Mouse (Mus musculus) NIH3T3 (cell line): ENCODE measurements at regions not wholly inside any gene's neighbourhood (a gene's known extent, or its start where the extent isn't known, plus 50 kb on each side); places are given as distances from the start of the nearest gene placed in this dataset.
"Not testable (repeated sequence)": the region's sequence is repeated elsewhere in the genome, so short reads cannot be mapped to it uniquely, and the experiment has no call there.

Experiments
- DNase-seq: peaks from one replicate; pipeline ENCODE4 v3.0.0-alpha.2; 2012; ENCODE audit warnings: low read depth

DNA sequence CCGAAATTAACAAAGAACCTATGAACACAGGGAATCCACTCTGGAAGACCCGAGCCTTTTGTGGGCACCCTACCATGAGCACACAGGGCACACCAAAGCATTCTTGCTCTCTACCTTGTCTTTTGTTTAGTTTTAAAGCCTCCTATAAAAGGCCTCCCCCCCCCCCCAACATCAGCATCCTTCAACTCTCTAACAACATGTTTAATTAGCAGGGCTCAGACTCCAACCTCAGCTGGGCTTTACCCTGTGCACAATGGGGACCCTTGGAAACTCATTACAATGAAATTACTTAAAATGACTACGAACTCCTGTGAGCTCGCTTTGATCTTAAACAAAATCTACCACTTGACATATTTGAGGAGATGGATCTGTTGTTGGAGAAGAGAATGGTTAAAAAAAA, 270.1 kb upstream of the Jarid2 start:
- no peak for DNase-seq

DNA sequence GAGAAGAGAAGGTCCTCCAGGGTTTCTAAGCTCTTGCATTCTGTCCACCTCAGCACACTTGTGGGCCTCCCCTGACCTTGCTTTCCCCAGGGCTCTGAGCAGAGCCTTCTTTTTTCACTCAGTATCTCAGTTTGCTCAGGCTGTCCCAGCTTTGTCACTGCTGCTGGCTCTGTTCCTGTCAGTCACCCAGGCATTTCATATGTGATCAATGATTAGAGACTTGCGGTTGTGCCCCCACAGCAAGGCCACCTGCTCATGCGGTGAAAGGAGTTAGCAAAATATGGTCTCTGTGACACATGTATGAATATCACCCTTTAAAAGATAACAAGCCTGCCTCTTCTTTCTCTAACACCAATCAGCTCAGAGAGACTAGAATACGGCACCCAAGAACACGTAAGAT, 265.6 kb upstream of the Jarid2 start:
- no peak for DNase-seq

DNA sequence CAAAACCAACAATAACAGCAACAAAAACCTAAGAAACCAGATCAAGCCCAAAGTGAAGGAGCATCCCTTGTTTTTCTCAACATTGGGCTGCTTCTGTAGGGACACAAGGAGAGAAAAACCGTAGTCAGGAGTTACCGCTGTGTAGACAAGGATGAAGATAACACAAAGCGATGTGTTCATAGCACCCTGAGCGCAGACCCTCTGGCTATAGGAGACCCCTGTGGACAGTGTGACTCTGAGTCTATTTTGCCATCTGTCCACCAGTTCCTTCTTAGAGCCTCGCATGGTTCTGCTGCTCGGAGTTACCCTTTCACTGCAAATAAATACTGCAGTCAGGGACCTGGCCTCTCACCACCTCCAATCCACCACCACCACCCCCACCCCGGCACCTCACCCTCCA, 263.7 kb upstream of the Jarid2 start:
- no peak for DNase-seq

DNA sequence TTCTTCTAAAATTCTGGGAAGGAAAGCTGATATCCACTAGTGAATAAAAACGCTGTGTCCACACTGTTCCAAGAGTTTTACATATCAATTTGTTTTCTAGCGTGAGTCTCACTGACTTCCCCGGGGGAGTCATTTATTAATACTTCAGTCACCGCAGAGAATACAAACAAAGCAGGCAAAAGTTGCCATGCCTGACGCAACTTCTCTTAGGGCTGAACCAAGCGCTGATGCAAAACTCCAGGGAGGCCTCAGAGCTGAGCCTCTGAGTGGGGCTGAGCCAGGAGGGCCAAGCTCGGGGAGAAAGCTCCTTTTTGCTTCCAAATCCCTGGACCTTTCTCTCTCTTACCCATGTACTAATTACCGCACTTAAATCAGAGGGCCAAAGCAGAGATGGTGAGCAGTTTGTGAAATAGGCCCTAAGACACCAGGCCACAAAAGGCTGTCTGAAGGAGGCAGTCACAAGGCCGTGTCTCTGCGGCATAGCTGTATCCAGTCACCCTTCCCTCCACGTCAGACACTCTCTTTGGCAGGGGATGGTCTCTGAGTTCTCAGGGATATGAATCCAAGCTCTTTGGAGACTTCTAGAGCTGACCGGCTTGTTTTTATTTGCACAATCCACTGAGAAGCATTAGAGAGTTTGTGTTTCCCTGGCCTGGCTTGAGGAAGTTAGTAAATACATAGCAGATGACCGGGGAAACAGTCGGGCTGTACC, 260.2 kb upstream of the Jarid2 start:
- peak; percentile 39 for DNase-seq

DNA sequence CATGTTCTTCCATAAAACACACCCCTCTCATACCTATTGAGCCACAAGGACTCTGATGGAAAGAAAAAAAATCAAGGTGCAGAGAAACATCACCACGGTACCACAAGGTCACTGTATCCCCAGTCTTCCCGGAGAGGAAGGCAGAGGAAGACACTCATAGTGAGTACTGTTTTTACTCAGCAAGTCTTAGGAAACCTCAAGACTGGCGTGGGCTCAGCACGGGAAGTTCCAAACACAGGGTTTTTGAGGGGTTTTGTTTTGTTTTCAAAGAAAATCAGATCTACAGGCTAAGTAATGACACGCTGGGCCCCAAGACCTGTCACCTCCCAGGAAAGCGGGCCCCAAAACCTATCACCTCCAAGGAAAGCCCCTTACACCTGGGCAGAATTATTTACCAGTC, 259.6 kb upstream of the Jarid2 start:
- no peak for DNase-seq

DNA sequence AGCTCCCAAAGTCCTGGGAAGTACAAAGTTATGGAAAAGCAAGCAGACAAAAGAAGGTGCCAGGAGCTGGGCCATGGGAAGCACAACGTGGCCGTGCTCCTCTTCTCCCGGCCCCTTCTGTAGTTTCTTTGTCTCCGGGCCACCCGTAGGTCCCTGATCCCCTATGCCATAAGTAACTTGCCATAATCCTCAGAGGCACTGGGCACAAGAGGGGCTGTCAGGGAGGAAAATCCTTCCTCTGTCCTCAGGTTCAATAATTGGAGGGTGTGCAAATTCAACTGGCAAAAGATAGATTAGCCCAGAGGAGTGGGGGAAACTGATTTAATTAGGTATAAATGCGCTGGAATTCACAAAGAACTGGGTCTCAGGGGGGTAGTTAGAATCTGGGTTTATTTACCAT, 256.1 kb upstream of the Jarid2 start:
- DNase-seq: no peak

DNA sequence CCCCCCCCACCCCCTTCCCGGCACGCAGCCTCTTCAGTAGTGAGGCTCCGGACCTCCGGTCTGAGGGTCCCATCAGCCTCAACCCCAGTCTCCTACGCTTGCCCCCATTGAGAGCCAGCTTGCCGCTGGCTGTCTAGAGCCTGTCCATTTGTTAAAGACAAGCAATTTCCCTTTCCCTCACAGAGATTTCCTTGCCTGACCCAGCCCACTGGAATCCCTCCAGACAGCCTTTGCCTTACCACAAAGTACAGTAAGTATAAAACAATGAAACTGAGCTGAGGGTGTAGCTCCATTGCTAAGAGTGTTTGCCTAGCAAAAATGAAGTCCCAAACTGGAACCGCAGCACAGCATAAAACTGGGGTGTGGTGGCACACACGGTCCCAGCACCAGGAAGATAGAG, 252.4 kb upstream of the Jarid2 start:
- DNase-seq: peak; percentile 8

DNA sequence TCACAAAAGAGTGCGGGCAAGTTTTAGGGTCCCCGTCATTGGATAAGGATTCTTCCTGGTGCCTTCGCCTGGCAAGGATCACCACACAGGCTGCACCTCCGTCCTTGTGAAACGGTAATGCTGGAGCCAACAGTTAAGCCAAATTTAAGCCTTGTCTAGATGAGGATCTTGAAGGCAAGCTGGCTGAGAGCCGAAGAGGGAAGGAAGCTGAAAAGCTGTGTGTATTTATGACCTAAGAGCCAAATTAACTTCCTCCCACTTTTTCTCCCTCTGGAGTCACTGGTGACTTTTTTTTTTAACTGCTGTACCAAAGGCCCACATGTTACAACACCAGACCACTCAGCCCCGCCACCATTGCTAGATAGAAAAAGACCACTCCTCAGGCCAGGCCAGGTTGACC, 249.1 kb upstream of the Jarid2 start:
- no peak for DNase-seq

DNA sequence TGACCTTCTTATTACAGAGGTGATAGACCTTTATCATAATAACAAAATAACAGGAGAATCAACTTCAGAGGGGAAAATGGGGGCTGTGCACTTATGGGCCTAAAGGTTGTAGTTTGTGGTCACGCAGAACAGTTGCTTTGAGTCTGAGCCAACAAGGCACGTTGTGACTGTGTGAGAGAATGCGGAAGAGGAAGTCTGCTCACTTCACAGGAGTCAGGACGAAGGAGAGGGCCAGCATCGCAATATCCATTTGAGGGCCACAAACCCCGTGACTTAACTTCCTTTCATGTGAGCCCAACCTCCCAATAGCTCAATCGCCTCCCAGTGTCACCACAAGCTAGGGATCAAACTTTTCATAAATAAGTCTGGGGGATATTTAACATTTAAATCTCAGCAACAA, 246.6 kb upstream of the Jarid2 start:
- DNase-seq: no peak

DNA sequence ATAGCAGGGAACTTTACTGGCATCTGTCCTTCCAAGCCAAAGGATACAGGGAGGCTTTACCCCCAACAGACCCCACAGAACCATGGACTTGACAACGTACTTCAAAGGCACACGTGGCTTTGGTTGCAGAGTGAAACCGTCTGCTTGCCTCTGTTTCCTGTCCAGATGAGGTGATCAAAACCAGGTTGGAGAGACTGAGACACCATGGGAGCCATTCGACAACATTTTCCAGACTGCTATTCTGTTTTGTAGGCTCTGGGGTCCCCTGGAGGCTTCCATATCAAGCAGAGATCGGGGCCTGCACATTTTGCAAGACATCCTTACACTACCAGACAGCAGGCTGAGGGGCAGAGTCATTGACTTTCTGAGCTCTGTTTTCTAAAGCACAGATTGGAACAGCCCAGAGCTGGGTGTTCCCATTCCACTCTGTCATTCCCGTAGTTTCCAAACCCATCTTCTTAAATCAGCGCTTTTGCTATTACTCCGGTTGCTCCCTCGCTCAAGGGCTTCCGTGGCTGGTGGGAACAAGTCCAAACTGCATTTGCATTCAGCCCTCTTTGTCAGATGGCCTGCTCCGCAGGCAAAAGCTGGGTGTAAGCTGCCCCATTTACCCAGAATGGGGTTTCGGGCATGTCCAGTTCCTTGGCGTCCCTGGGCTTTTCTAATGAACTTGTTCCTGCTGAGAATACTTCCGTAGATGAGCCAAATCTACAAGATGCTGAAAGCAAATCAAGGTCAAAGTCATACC, 244.5 kb upstream of the Jarid2 start:
- DNase-seq: no peak

DNA sequence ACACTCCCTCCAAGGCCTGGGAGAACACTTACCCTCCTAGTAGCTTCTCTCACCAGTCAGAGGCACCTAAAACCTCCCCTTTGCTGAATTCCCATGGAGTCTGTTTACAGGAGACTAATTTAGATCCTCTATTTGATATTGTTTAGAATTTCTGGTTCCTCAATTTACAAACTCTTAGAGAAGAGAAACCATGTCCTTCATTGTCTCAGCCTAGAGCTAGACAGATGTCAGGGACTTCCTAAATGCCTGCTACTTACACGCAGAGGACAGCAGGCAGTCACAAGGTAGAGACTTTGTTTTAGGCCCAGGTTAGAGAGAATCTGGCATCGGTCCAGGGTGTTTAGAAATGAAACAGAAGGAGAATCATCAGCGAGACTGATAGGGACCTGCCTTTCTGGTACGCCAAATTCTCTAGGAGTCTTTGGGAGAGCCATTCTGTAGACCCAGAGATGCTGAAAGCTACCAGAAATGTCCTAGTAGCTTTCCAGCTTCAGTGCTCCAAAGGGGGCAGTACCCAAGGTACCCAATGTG, 238.3 kb upstream of the Jarid2 start:
- DNase-seq: no peak

DNA sequence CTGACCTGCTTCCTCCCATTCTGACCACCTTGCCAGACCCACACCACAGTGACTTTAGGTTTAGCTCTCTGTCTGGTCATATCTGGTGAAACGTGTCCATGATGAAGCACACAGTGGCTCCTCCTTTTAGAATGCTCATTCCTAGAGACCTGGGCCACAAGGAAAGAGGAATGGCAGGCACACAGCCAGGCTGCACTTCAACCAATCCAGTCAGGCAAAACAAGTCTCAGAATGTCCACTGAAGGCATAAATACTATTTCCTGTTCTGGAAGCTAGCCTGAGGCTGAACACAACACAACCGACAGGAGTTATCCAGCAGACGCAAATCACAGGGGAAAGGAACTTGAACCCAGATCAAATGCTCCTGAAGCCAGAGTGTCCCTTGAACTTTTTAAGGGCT, 235.4 kb upstream of the Jarid2 start:
- no peak for DNase-seq

DNA sequence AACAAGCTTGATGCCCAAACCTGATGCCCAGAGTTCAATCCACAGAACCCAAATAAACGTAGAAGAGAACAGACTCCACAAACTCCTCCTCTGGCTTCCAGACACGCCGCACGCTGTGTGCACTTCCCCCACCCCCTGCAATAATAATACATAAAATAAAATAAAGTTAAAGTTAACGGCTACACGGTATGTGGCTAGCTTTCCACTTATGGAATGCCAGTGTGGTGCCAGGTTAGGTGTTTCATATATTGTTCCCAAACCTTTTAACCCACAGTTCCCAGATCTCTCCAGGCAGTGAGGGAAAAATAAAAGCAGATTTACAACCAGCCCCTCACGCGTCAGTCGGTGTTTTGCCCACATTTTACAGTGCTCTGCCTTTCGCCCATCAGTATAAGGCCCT, 233.8 kb upstream of the Jarid2 start:
- DNase-seq: no peak

DNA sequence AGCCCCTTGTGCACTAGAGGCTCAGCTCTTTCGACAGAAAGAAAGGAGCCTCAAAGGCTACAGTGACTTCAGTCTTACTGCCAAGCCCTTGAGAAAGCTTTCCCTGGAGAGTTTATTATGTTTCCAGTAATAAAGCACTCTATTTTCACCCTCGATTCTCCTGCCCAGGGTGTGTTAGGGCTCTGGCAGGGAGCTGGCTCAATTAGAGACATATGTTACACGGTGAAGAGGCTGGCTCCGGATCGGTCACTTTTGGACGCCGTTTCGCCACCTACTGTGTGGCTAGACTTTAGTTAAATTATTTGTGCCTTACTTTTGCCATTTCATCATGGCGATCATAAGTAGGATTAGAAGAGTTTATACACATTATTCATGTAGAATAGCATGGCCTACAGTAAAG, 232.7 kb upstream of the Jarid2 start:
- no peak for DNase-seq

DNA sequence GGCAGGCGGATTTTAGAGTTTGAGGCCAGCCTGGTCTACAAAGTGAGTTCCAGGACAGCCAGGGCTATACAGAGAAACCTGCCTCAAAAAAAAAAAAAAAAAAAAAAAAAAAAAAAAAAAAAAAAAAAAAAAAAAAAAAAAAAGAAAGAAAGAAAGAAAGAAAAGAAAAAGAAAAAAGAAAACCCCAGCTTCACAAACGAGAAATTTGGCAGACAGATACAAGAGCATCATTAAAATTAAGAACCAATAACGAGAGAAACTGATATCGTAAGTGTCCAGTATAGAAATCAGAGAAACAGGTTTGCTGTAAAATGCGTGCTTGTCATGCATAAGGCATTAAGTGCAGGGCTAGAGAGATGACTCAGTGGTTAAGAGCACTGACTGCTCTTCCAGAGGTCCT, 228.4 kb upstream of the Jarid2 start:
- not testable (repeated sequence) for DNase-seq

DNA sequence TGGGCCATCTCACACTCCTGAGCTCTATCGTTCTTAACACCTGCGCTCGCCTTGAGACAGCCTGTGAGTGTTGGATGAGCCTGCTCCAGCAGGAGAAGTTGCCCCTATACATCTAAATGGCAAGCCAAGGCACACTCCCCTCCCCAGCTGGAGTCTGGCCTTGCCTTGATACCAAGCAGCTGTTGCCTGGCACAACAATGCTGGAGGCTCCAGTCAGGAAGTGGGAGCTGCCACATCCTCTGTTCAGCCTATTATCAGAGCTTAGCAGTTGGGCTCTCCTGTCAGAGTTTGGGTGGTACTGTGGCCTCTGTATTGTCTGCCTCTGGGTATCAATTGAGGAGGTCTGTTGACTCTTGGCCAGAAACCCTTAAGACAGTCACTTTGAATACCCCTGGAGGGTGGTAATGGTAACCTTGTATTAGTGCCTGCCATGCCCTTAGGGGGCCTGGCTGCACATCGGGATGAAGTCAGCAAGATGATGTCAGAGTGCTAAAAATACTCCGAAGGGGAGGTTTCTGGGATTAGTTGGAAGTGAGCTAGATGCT, 227.4 kb upstream of the Jarid2 start:
- DNase-seq: no peak

DNA sequence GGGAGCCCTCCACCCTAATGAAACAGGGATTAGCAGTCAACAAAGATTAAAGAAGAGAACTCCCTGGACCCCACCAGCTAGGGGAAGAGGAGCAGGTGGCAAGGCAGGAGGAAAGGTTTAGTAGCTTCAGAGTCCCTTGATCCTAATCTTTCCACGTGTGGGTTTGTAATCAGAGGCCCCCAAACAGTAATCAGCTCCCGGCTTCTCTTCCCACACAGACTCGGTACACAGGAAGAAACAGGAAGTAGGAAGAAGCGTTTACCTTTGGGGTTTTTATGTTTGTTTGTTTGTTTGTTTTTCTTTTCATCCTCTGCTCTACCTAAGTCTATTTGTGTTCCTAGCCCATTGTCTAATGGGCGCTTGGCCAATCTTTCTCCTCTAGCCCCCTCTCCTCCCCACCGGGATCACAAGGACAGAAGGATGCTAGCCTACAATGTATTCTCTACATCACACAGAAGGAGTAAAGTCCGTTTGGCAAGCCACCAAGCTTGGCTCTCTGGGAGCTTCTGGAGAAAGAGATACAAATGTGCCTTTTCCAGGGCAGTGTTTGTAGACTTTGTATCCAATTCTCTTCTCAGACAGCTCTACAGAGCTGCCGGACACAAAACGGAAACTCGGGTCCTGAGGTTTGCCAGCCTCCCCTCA, 226.5 kb upstream of the Jarid2 start:
- DNase-seq: no peak

DNA sequence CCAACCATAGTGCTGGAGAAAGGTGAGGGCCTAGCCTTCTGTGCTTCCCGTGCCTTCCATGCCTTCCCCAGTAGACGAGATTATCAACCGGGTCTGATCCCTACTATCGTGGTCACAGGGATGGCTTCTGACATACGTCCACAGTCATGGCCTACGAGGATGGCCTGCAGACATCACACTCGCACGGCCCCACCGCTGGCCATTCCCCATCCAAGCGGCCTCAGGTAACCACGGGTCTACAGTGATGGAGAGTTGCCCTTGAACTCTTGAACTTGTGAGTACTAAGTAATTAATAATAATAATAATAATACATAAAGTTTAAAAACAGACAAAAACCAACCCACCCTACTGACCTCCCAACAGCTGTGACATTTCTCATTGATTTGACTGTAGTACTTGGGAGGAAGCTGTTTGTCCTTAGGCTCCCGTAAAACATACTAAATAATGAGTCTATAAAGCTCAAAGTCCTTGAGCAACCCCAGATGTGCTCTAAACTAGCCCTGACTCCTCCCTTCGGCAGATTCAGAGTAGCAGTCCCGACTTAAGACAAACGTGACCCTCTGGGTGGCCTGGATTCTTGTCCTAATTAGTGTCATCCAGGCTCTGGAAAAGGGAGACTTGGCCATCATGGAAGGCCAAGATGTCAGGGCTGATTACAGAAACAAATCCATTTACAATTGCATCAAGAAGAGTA, 225.9 kb upstream of the Jarid2 start:
- no peak for DNase-seq

DNA sequence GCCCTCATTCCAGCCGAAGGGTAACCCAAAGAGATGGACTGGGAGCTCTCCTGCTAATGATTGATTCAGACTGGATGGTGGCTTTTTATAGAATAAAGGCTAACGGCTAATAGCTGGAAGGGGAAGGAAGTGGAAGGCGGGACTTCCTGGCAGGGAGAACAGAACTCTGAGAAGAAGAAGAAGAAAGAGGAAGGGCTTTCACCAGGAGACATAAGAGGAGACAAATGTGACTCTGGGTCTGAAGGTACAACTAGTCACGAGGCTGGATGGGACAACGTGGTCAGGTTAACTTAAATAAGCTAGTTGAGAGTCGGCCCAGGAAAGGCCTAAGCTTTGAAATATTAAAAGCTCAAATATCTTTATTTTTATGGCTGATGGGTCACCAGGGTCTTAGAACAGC, 224.8 kb upstream of the Jarid2 start:
- no peak for DNase-seq

DNA sequence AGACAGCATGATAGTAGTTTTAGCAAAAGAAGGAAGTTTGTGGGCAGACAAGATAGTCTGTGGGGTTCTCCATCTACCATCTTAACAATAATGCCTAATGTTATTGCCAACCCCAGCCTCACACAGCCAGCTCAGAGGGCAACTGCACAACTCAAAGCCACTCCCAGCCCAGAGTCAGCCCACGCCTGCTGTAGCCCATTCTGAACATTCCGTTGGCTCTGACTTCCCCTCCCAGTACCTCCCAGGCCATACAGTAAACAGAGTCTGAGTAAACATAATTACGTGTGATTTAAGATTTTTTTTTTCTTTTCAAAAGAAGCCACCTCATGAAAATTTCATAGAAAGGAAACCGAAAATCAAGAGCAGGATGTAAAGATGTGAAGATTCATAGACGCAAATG, 222.3 kb upstream of the Jarid2 start:
- no peak for DNase-seq

DNA sequence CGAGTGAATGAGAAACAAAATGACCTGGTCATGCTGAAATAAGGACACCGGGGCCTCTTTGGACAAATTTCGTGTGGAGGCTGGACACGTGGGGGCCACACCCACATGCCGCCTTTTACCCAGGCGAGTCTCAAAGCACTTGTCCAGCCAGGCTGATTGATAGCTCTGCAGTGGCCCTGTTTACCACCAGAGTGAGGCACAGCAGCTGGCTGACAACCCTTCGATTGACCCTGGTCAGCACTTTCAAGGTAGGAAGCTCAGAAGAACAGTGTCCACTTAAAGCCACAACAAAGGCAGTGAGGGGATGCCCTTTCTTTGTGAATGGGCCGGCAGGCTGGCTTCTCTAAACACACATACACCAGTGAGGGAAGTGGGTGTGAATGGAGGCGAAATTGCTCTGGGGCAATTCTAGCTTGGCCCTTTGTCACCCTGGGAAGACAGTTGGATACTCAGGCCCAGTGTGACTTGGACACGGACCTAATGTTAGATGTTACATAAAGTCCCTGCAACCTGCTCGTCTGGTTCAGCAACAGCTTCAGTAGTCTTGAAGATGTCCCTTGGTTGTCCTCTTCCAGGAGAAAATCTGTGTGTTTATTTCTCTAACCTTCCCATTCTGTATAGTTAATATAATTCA, 219.6 kb upstream of the Jarid2 start:
- no peak for DNase-seq
